Mouse (Mus musculus) kidney, postnatal 0 days (tissue): ENCODE measurements at regions not wholly inside any gene's neighbourhood (a gene's known extent, or its start where the extent isn't known, plus 50 kb on each side); places are given as distances from the start of the nearest gene placed in this dataset.

Experiments
- ATAC-seq: fragments of 200-750 bp; cut with Nextera tagmentation; replicated peaks from 2 replicates; pipeline ENCODE4 v1.8.0; 2017; ENCODE audit warnings: low read depth, moderate number of reproducible peaks, moderate TSS enrichment, moderate library complexity; ENCODE audit not compliant: low FRiP score
- DNase-seq: peaks from one replicate; pipeline ENCODE4 v3.0.0-alpha.2; 2016; ENCODE audit warnings: low spot score
- H3K27ac ChIP-seq: fragments of 300-500 bp; sonication (generic); 2 replicates; pipeline ENCODE4 v1.5.1; 2014; ENCODE audit warnings: mild to moderate bottlenecking
- H3K27me3 ChIP-seq: fragments of 300-500 bp; sonication (generic); 2 replicates; pipeline ENCODE4 v1.6.1; 2014; ENCODE audit warnings: low read length, mixed read lengths; ENCODE audit not compliant: insufficient read depth
- H3K36me3 ChIP-seq: fragments of 300-500 bp; sonication (generic); 2 replicates; pipeline ENCODE4 v1.6.1; 2014; ENCODE audit warnings: low read length, mixed read lengths; ENCODE audit not compliant: insufficient read depth
- H3K4me1 ChIP-seq: fragments of 300-500 bp; sonication (generic); replicated peaks from 2 replicates; pipeline ENCODE4 v1.6.1; 2014; ENCODE audit warnings: antibody characterized with exemption, low read length, mixed read lengths; ENCODE audit not compliant: insufficient read depth
- H3K4me2 ChIP-seq: fragments of 300-500 bp; sonication (generic); 2 replicates; pipeline ENCODE4 v1.6.1; 2014; ENCODE audit warnings: mild to moderate bottlenecking, low read length, moderate library complexity, mixed read lengths
- H3K4me3 ChIP-seq: fragments of 300-500 bp; sonication (generic); replicated peaks from 2 replicates; pipeline ENCODE4 v1.5.1; 2014; ENCODE audit warnings: low read depth, low read length
- H3K9ac ChIP-seq: fragments of 300-500 bp; sonication (generic); 2 replicates; pipeline ENCODE4 v1.6.1; 2014; ENCODE audit warnings: low read depth, low read length
- H3K9me3 ChIP-seq: fragments of 300-500 bp; sonication (generic); replicated peaks from 2 replicates; pipeline ENCODE4 v1.6.1; 2016; ENCODE audit warnings: low read length, inconsistent platforms, mixed read lengths
- CTCF ChIP-seq: IDR thresholded peaks from 2 replicates; pipeline ENCODE4 v1.5.1; 2016; ENCODE audit warnings: antibody characterized with exemption, low read depth, mild to moderate bottlenecking, moderate library complexity
- WGBS: fragments of 180-500 bp; shearing (Covaris S2); extraction: QIAGEN DNeasy Blood & Tissue Kit; methylation state at CpG from one replicate; pipeline ENCODE4 v1.1.7; 2014; 5-methylcytosine and 5-hydroxymethylcytosine counted together

DNA sequence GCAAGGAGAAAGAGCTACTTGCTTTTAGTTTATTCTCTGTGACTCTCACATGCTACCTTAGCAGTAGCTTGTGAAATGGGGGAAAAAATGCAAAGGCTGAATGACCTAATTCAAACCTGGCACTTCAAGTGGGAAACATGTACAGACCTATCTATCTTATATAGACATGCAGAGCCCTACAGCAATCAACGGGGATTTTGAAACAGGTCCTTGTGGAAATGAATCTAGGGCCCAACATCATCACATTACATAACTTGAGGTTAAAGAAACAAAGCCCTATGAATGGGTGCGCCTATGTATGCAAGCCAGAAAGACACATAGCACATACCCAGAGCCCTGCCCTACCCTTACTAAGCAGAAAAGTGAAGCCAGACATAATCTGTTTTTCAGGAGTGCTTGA is 371.8 kb upstream of the A1bg start:
- no peak for DNase-seq
- ATAC-seq: no peak
- no peak overlapping the region for H3K9ac ChIP-seq
- no peak overlapping the region for H3K4me3 ChIP-seq
- H3K4me2 ChIP-seq: no peak overlapping the region
- H3K27ac ChIP-seq: no peak overlapping the region
- H3K27me3 ChIP-seq: no peaks in the 10 kb centered on the region
- no peaks in the 10 kb centered on the region for H3K4me1 ChIP-seq
- no peak for TF ChIP-seq CTCF
- WGBS: 84% methylated on average over 2 of the region's 2 CpGs
- H3K9me3 ChIP-seq: no peaks in the 10 kb centered on the region
- H3K36me3 ChIP-seq: no peaks in the 10 kb centered on the region

DNA sequence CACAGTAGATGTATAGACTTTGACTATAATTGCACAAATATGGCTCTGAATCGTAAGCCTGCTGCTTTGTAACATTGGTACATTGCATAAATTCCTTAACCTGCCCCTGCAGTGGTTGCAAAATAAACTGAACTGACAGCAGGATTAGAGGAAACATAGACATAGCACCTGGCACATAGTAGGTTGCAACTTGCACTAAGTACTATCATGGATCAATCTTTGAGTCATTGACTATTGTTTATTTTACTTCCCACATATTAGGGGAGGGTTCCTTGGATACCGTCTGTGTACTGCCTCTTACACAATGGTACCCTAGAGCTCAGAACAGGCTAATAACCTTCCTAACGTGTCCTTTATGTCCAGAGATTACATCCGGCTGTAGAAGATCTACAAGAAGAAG is 371.3 kb upstream of the A1bg start:
- WGBS: 79% methylated on average over 4 of the region's 4 CpGs

DNA sequence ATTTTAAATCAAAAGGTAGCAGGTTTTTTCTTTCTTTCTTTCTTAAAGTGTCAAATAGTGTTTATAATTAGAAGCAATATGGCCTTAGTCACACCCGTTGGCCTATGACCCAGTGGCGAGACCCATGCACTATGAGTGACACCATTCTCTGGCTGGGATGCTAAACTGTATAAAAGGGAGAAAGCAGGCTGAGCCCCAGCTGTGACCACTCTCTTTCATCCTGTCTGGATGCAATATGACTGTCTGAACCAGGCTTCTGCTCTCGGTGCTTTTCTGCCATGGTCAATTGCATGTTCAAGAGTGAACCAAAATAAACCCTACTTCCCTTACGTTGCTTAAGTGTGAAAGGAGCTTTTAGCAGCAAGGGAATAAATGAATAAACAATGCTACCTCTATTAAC is 346.0 kb upstream of the A1bg start:
- no peaks in the 10 kb centered on the region for H3K9me3 ChIP-seq
- ATAC-seq: no peak
- TF ChIP-seq CTCF: no peak
- WGBS: 51% methylated on average over 4 of the region's 4 CpGs
- H3K9ac ChIP-seq: no peak overlapping the region
- H3K4me2 ChIP-seq: no peak overlapping the region
- no peak overlapping the region for H3K4me3 ChIP-seq
- no peaks in the 10 kb centered on the region for H3K36me3 ChIP-seq
- H3K27ac ChIP-seq: no peak overlapping the region
- no peaks in the 10 kb centered on the region for H3K27me3 ChIP-seq
- DNase-seq: peak; percentile 9
- no peaks in the 10 kb centered on the region for H3K4me1 ChIP-seq

More for the DNA sequence above, 371.3 kb upstream of the A1bg start:
- Histone ChIP-seq H3K9me3 (no peaks in the 10 kb centered on the region), H3K4me2 (no peak overlapping the region), H3K27me3 (no peaks in the 10 kb centered on the region), H3K9ac (no peak overlapping the region), H3K4me1 (no peaks in the 10 kb centered on the region), H3K27ac (no peak overlapping the region), H3K4me3 (no peak overlapping the region), H3K36me3 (no peaks in the 10 kb centered on the region)
- TF ChIP-seq CTCF: no peak
- DNase-seq (no peak), ATAC-seq (no peak)

DNA sequence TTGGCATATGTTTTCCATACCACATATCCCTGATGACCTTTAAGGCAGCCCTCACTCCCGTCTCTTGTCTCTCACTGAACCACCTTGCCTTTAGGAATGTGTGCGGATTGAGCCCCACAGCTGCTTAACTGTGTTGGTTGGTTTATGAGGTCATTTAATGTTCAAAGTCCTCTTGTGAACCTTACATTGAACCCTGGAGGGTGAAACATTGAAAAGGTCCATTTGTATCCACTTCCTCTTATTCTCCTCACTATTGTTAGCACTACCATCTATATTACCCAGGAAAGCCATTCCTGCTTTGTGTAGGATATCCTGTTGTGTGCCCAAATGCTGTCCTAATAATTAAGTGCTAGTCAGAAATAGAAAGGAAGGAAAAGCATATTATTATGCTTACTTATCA is 336.2 kb upstream of the A1bg start:
- peak; percentile 12 for DNase-seq
- H3K4me3 ChIP-seq: no peak overlapping the region
- TF ChIP-seq CTCF: no peak
- H3K27me3 ChIP-seq: no peaks in the 10 kb centered on the region
- ATAC-seq: no peak
- no peaks in the 10 kb centered on the region for H3K36me3 ChIP-seq
- no peaks in the 10 kb centered on the region for H3K9me3 ChIP-seq
- H3K9ac ChIP-seq: no peak overlapping the region
- no peaks in the 10 kb centered on the region for H3K4me1 ChIP-seq
- no peak overlapping the region for H3K4me2 ChIP-seq
- H3K27ac ChIP-seq: no peak overlapping the region
- WGBS: 59% methylated on average over 2 of the region's 2 CpGs

DNA sequence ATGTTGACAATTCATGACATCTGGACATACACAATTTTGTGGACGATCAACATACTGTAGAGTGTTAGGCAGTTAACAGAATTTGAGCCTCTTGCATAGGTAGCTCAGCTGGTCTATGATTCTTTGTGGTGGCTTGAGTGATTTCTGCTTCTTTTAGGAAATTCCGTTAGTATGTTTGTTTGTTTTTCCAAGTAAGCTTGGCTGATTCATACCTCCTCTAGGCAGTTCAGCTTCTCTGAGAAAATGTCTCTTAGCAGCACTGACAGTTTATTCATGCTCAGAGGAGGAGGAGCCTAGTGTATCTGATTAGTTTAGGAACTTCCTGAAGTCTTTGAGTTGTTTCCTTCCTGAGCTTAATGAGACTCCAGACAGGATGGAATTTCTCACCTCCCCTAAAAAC is 321.7 kb upstream of the A1bg start:
- TF ChIP-seq CTCF: no peak
- Histone ChIP-seq H3K36me3 (no peaks in the 10 kb centered on the region), H3K27me3 (no peaks in the 10 kb centered on the region), H3K27ac (no peak overlapping the region), H3K4me1 (no peaks in the 10 kb centered on the region), H3K4me3 (no peak overlapping the region), H3K4me2 (no peak overlapping the region), H3K9ac (no peak overlapping the region), H3K9me3 (no peaks in the 10 kb centered on the region)
- WGBS: 59% methylated on average over 2 of the region's 2 CpGs
- DNase-seq: no peak
- no peak for ATAC-seq

DNA sequence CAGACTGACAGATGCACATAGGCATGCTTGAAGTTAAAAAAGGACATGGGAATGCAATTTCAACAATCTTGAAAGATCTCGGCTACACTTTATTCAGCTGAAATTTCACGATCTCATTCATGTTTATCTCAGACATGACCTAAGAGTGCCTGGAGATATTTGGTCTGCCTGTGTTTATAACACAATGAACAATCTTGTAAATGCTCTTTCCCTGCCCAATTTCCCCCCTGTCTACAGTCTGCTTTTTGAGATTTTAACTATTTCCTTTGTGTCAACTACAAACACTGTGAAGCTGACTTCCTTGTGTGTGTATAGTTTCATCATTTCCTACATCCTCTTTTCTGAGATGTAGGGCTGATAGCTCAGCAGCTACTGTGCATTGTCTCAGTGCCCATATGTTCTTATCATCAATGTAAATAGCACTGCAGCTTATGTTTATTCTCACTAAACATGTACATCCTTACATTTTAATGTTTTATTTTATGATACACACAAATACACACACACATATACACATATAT is 319.4 kb upstream of the A1bg start:
- Histone ChIP-seq H3K9ac (no peak overlapping the region), H3K27ac (no peak overlapping the region), H3K4me1 (no peaks in the 10 kb centered on the region), H3K4me3 (no peak overlapping the region), H3K27me3 (no peaks in the 10 kb centered on the region), H3K9me3 (no peaks in the 10 kb centered on the region), H3K4me2 (no peak overlapping the region), H3K36me3 (no peaks in the 10 kb centered on the region)
- DNase-seq: no peak
- TF ChIP-seq CTCF: no peak
- no peak for ATAC-seq
- WGBS: 72% methylated on average over 2 of the region's 2 CpGs

DNA sequence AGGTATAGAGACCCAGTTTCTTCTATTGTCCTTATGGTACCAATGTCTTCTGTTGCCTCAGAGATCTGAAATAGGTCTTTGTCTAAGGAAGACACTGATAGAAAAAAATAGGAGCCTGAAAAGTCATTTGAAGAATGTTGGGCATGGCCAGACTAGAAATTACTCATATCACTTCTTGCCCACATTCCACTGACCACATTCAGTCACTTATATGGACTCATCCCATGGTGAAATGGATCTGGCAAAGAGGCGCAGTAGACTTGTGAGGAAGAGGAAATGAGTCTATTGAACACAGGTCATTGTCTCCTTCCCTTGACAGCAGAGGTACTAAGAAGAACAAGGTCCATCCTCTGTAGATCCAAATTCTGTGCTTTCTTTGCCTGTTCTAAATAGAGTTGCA is 318.9 kb upstream of the A1bg start:
- no peaks in the 10 kb centered on the region for H3K27me3 ChIP-seq
- no peaks in the 10 kb centered on the region for H3K4me1 ChIP-seq
- no peak for DNase-seq
- no peaks in the 10 kb centered on the region for H3K36me3 ChIP-seq
- H3K27ac ChIP-seq: no peak overlapping the region
- no peak overlapping the region for H3K4me3 ChIP-seq
- no peak for ATAC-seq
- H3K9ac ChIP-seq: no peak overlapping the region
- WGBS: 97% methylated on average over 1 of the region's 1 CpGs
- H3K9me3 ChIP-seq: no peaks in the 10 kb centered on the region
- no peak overlapping the region for H3K4me2 ChIP-seq
- TF ChIP-seq CTCF: no peak
